Mouse (Mus musculus) megakaryocyte-erythroid progenitor cell, adult 5-6 weeks (primary cell): Measurements from ENCODE around the gene Arhgef25. TPM values are rescaled to one million over a fixed set of nuclear protein-coding genes. Genes with fewer than 3 reads are reported as not detected.
A peak's percentile ranks its signal among the peaks of the same experiment; 100 is the strongest.
"Not testable (repeated sequence)": the region's sequence is repeated elsewhere in the genome, so short reads cannot be mapped to it uniquely, and the experiment has no call there.

Experiments
- ATAC-seq: replicated peaks from 2 replicates; pipeline ENCODE4 v1.8.0; 2016; ENCODE audit warnings: mild to moderate bottlenecking, inconsistent platforms; ENCODE audit not compliant: severe bottlenecking, poor library complexity, low FRiP score, low TSS enrichment
- total RNA-seq, 2 experiments: library from RNA; stranded (forward) in 1 of 2; stranded (reverse) in 1 of 2; fragments of 200-1000, 215-1000 nt in 1 of 2; fragments of >200 nt in 1 of 2; fragmentation: Nextera tagmentation in 1 of 2; gene quantifications; 2 replicates each; pipeline ENCODE4 v1.2.3; 2014 to 2017

Gene Arhgef25
- total RNA-seq, 2 experiments from 2014 or later: 35.4 to 46.0 TPM

DNA sequence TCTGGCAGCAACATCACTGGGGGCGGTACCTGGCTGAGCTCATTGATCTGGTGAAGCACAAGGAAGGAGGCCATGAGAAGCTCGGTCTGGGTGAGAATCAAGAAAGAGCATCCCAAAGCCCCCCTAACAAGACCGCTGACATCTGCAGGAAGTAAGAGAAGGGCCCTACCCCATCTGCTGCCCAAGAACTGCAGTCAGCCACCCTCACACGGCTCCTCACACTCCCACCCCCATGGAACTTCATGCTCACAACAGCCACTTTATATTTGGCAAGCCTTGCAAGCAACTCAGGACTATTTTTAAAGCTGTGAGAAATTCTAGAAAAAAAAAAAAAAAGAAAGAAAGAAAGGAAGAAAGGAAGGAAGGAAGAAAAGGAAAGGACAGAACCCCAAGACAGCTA, 19.0 kb upstream of the Arhgef25 start:
- ATAC-seq: no peak

DNA sequence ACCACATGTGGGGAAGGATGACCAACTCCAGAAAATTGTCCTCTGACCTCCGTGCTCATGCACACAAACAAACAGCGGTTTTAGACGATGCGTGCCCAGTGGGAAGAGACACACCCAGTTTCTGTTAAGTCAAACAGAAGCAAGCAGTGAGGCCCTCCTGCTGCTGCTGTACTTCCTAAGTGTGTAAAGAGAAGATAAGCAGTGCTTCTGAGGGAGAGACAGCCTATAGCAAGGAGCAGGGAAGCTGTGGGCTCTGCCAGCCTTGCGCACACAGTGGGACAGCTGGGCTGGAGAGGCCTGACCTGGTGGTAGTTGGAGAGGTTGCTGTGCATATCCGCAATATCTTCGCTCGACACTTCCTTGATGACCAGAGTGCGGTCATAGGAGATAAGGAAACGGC, 15.5 kb upstream of the Arhgef25 start:
- peak; percentile 92 for ATAC-seq

- ATAC-seq: peak; percentile 42
Observed at GRCm38 (mm10) chr10:127204589-127204988, 14.7 kb upstream of the Arhgef25 start.

GRCm38 (mm10) chr10:127203106-127203505, 13.2 kb upstream of the Arhgef25 start:
- peak; percentile 57 for ATAC-seq

- no peak for ATAC-seq
Observed at GRCm38 (mm10) chr10:127200279-127200678, 10.4 kb upstream of the Arhgef25 start.

DNA sequence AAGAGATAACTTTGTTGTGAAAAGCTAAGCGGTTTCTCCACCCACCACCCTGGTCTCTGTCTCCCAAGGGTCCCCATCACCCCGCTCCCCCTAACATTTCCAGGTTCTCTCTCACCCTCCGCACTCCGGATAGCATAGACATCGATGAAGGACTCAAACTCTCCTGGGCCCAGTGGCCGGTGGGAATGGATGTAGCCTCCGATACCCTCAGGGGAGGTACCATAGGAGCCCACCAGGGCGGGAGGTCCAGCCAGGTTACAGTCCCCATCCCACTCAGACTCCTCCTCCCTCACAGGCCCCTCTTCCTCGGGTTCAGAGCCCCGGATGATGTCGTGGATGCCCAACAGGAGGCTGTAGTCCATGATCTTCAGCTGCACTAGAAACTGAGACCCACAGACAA, 9.6 kb upstream of the Arhgef25 start:
- no peak for ATAC-seq

DNA sequence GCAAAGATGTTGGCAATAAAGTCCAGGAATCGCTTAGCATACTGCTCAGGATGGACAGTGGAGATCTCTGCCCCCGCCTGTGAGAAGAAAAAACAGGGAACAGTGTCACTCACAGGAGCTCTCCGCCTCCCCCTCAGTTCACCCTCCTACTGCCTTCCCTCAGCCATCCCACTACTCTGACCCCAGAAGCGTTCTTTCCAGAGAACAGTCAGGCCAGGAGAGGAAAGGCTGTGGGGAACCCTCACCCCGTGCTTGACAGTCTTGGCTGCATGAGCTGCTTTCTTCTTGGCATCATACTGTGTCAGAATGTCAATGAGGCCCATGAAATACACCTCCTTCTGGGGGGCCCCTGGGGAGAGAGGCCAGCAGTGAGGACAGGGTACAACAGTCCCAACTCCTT, 9.2 kb upstream of the Arhgef25 start:
- no peak for ATAC-seq

DNA sequence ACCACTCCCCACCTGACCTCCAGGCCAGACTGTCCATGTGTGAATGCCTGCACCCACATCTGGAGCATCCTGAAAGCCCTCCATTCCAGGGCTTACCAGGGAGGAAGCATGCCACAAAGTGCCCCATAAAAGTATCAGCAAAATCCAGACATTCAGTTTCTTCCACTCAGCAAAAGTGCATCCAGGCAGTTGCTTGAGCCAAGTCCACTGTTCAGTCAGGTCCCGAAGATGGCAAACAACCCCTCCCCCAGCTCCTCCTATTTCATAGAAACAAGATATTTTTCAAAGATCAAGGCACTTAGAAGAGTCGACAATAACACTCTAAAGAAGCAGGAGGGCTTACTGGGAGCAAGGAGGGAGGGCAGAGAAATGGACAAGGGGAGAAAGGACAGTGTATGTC, 8.6 kb upstream of the Arhgef25 start:
- ATAC-seq: no peak

- no peak for ATAC-seq
Observed at GRCm38 (mm10) chr10:127197505-127198110, 7.7 kb upstream of the Arhgef25 start.

- no peak for ATAC-seq
Observed at GRCm38 (mm10) chr10:127197104-127197503, 7.2 kb upstream of the Arhgef25 start.

DNA sequence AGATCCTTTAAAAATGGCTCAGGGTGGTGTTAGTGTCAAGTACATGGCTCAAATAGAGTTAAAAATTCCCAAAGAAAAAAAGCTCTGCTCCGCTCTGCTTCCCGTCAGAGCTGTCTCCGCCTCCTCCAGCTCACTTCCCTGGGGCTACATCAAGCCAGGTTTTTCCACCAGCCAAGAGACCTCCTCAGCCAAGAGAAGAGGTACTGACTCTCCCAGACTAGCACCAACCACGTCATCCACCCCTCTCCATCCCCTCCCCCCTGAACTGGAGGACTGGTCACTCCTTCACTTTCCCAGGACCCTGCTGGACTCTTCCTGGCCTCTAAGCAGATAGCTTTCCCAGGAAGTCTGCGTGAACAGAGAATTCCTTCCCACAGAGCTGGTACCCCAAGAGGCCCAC, 6.5 kb upstream of the Arhgef25 start:
- no peak for ATAC-seq

GRCm38 (mm10) chr10:127195328-127196129, 5.6 kb upstream of the Arhgef25 start, which contains the start of gene Dtx3:
Dtx3 (minus strand) TSS chr10:127195728.
- ATAC-seq: no peak

GRCm38 (mm10) chr10:127194428-127195327, 4.8 kb upstream of the Arhgef25 start:
- ATAC-seq: no peak

- no peak for ATAC-seq
Observed at GRCm38 (mm10) chr10:127193011-127193410, 3.1 kb upstream of the Arhgef25 start.

DNA sequence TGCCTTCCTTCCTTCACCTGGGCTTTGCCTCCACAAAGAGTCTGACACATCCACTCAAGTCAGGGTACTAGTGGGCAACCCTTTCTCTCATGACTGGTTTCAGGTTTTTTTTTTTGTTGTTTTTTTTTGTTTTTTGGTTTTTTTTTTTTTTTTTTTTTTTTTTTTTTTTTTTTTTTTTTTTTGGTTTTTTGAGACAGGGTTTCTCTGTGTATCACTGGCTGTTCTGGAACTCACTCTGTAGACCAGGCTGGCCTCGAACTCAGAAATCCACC, 2.1 kb upstream of the Arhgef25 start:
- not testable (repeated sequence) for ATAC-seq

DNA sequence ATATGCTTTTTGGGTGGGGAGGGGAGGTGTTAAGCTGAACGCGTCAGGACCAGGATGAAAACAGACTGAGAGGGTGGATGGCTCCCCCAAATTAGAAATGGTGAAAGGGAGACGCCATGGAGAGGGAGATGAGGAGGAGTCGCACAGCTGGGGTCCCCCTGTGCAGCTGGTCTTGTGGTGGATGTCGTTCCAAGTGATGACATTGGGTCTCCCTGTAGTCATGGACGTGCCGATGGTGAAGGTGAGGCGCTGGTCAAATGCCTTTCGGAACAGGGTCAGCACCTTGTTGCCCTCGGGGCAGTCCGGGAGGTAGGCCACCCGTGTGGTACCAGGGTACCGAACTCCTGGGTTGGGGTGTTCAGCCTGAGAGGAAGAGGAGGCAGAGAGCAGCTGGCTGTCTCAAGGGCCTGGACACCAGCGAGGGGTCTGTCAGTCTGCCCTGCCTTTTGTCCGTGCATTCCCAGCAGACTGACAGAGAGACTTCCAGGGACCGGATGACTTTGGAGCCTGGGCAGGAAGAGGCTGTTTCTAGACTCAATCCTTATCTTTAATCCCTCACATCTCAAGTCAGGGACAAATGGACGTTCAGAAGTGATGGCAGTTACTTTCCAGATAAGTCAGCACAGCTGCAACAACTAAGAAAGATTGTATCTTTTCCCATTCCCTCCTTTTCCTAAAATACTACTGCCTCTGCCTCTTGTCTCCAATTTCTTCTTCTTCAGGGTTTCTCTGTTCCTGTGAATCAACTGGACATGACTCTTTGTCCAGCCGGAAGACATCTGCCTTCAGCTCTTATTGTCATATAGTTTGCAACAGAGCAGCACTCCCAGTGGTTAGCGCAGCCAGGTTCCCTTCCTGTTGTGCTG, 1.5 kb upstream of the Arhgef25 start:
- ATAC-seq: no peak

DNA sequence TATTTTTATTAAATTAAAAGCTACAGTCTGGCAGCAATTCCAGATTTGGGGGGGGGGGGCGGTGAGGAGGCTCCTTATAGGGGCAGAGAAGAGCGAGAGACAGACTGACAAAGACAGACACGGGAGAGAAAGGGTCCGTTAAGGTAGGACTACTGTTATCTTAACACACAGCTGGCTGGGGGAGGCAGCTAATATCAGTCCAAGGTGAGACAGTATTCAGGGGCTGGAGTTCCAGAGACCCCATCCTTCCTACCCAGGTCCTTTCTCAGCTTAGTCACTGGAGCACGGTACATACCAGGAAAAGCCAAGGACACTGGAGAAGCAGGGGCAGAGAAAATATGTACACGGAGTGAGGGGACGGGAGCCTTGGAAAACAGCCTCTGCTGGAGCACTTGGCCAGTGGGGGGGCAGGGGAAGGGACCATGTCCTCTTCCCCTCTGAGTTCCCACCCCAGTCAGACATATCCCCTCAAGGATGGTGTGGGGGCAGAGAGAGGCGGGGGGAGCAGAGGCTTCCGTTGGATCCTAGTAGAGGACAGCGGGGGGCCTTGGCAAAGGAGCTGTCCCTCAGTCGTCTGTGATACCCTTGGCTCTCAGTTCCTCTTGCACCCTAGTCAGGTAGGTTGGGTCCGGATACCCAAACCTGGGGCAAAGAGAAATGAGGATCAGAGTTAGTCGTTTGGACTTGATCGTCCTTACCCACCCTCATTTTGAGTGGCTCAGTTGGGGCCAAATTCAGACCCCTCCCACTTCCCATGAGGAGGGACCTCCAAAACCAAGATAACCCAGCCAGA, 711 bp upstream of the Arhgef25 start:
- ATAC-seq: no peak

GRCm38 (mm10) chr10:127189116-127189650, 700 bp downstream of the Arhgef25 start:
- ATAC-seq: peak; percentile 69
